Mouse (Mus musculus) forebrain, postnatal 0 days (tissue): ENCODE measurements around the gene Clint1. TPM values are rescaled to one million over a fixed set of nuclear protein-coding genes. Genes with fewer than 3 reads are reported as not detected.

ENCODE experiments used
- ATAC-seq: fragments of 200-750 bp; cut with Nextera tagmentation; 2 replicates; pipeline ENCODE4 v1.8.0; 2017; ENCODE audit warnings: mild to moderate bottlenecking, moderate library complexity
- DNase-seq: peaks from one replicate; pipeline ENCODE4 v3.0.0-alpha.2; 2015
- H3K27ac ChIP-seq: fragments of 300-500 bp; sonication (generic); 2 replicates; pipeline ENCODE4 v1.5.1; 2014; ENCODE audit warnings: low read depth, mild to moderate bottlenecking, antibody characterized with exemption, low read length, moderate library complexity, mixed read lengths
- H3K27me3 ChIP-seq: fragments of 300-500 bp; sonication (generic); 2 replicates; pipeline ENCODE4 v1.6.1; 2014; ENCODE audit warnings: mild to moderate bottlenecking, low read length, mixed read lengths; ENCODE audit not compliant: insufficient read depth
- H3K36me3 ChIP-seq: fragments of 300-500 bp; sonication (generic); 2 replicates; pipeline ENCODE4 v1.6.1; 2014; ENCODE audit warnings: mild to moderate bottlenecking, moderate library complexity; ENCODE audit not compliant: insufficient read depth
- H3K4me1 ChIP-seq: fragments of 300-500 bp; sonication (generic); 2 replicates; pipeline ENCODE4 v1.6.1; 2014; ENCODE audit warnings: antibody characterized with exemption; ENCODE audit not compliant: insufficient read depth
- H3K4me2 ChIP-seq: fragments of 300-500 bp; sonication (generic); 2 replicates; pipeline ENCODE4 v1.6.1; 2014; ENCODE audit warnings: low read depth, mild to moderate bottlenecking, moderate library complexity
- H3K4me3 ChIP-seq: fragments of 300-500 bp; sonication (generic); 2 replicates; pipeline ENCODE4 v1.5.1; 2014; ENCODE audit warnings: low read depth, low read length, mixed read lengths
- H3K9ac ChIP-seq: fragments of 300-500 bp; sonication (generic); 2 replicates; pipeline ENCODE4 v1.6.1; 2014; ENCODE audit warnings: mild to moderate bottlenecking
- H3K9me3 ChIP-seq: fragments of 300-500 bp; sonication (generic); 2 replicates; pipeline ENCODE4 v1.6.1; 2016; ENCODE audit warnings: low read length
- CTCF ChIP-seq: sonication (generic); IDR thresholded peaks from 2 replicates; pipeline ENCODE4 v1.5.1; 2016; ENCODE audit warnings: antibody characterized with exemption, control low read depth, low read depth
- WGBS: fragments of 180-500 bp; shearing (Covaris S2); extraction: QIAGEN DNeasy Blood & Tissue Kit; methylation state at CpG from one replicate; pipeline ENCODE4 v1.1.7; 2014; 5-methylcytosine and 5-hydroxymethylcytosine counted together
- microRNA-seq, 2 experiments: library from miRNA; unstranded; fragments of <30 nt; microRNA quantifications; one replicate each; pipeline ENCODE4; 2016
- polyA plus RNA-seq: library from polyadenylated mRNA; unstranded; fragments of >200 nt; fragmentation: Nextera tagmentation; extraction: Ambion mirVana; gene quantifications from 2 replicates; pipeline ENCODE4 v1.2.1, GENCODE M21; 2015
- total RNA-seq: library from RNA; depleted of rRNA; stranded (reverse); fragments of >200 nt; gene quantifications from 2 replicates; pipeline ENCODE4 v1.2.3, GENCODE M21; 2014; rRNA removed

Clint1 gene
- total and polyA plus RNA-seq, 2 experiments from 2014 or later: 28.8 to 32.8 TPM

DNA sequence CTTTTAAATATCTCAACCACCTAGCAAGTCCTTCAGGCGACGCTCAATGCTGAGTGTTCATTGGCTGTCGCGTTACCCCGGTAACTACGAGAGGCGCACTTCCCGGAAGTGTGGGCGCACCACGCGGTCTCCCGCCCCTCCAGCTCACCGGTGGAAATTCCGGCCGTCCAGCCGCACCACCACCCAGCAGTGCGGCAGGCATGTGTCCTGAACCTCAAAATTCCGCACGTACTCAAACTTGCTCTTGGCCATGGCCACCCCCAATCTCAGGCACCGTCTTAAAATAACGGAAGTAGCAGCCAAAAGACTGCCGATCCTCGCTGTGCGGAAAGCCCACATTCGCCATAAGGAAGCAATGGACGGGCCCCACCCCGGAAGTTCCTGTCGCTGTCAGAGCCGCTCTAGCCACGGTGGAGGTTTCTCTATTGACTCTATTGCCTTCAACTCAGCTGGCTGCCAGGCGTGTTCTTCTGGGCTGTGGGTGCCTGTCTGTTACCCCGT, 103.3 kb downstream of the Clint1 start, which contains the start of gene Thg1l:
Gene Thg1l, minus strand, starts transcription at position 368 of the 501 bp plus-strand sequence.
- H3K4me1 ChIP-seq: no peaks in the 10 kb centered on the region
- peak within 1 kb of the TSS; percentile 42 for H3K27ac ChIP-seq
- H3K27me3 ChIP-seq: no peaks in the 10 kb centered on the region
- ATAC-seq: peak; percentile 100
- no peak for TF ChIP-seq CTCF
- H3K4me2 ChIP-seq: peak within 1 kb of the TSS; percentile 52
- peak within 1 kb of the TSS; percentile 45 for H3K9ac ChIP-seq
- 0 out of 2 replicates have a peak, but pooled peaks cover 5% of the 10 kb centered on the region for H3K36me3 ChIP-seq
- no peaks in the 10 kb centered on the region for H3K9me3 ChIP-seq
- peak within 1 kb of the TSS; percentile 46 for H3K4me3 ChIP-seq
- peak; percentile 98 for DNase-seq
- 2% methylated on average over 32 of the region's 32 CpGs for WGBS

DNA sequence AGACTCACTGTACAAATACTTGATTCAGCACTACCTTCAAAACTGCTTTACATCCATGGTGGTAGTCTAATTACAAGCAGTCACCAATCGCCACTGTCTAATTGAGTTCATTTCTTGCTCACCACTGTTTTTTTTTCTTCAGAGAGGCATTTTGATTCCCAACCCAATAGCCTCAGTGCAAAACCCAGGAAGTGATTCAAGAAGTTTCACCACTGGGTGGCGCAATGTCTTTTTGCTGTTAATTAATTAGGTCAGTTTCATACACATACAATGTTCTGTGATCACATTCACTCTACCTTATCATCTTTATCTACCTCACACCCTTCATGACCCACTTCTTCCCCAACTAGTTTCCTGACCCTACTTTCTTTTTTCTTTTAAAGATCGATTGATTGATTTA, 107.7 kb downstream of the Clint1 start:
- no peak for ATAC-seq
- Histone ChIP-seq H3K4me1 (no peaks in the 10 kb centered on the region), H3K9me3 (no peaks in the 10 kb centered on the region), H3K4me3 (no peak overlapping the region), H3K4me2 (no peak overlapping the region), H3K9ac (no peak overlapping the region), H3K27ac (no peak overlapping the region), H3K27me3 (no peaks in the 10 kb centered on the region), H3K36me3 (no peaks in the 10 kb centered on the region)
- DNase-seq: no peak
- TF ChIP-seq CTCF: peak; percentile 36
- 72% methylated on average over 3 of the region's 3 CpGs for WGBS

DNA sequence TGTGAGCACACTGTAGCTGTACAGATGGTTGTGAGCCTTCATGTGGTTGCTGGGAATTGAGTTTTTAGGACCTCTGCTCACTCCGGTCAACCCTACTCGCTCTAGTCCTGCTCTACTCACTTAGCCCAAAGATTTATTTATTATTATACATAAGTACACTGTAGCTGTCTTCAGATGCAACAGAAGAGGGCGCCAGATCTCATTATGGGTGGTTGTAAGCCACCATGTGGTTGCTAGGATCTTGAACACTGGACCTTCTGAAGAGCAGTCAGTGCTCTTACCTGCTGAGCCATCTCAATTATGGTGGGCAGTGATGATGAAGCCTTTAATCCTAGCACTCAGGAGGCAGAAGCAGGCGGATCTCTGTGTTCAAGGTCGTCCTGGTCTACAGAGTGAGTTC, 108.2 kb downstream of the Clint1 start:
- Histone ChIP-seq H3K4me3 (no peak overlapping the region), H3K27ac (no peak overlapping the region), H3K27me3 (no peaks in the 10 kb centered on the region), H3K9me3 (no peaks in the 10 kb centered on the region), H3K36me3 (no peaks in the 10 kb centered on the region), H3K4me2 (no peak overlapping the region), H3K9ac (no peak overlapping the region), H3K4me1 (no peaks in the 10 kb centered on the region)
- ATAC-seq (no peak), DNase-seq (no peak)
- no peak for TF ChIP-seq CTCF
- WGBS: 84% methylated on average over 5 of the region's 5 CpGs

Small RNAs within 50 kb of the gene (microRNA-seq; reads per million reads assigned to microRNA genes)
- 0 reads per million in 2 experiments for gene Gm22751

Other genes starting within 250 kb of the Clint1 start
- 60.9 and 61.7 TPM in 2 replicates for gene Lsm11, start 92.9 kb downstream of the Clint1 start, total RNA-seq
- 14.7 and 23.6 TPM in 2 replicates for gene Lsm11, start 92.9 kb downstream of the Clint1 start, polyA plus RNA-seq
- 12.2 and 13.2 TPM in 2 replicates for gene Thg1l, start 103.4 kb downstream of the Clint1 start, total RNA-seq
- 8.0 and 10.1 TPM in 2 replicates for gene Thg1l, start 103.4 kb downstream of the Clint1 start, polyA plus RNA-seq
- gene Sox30, start 128.3 kb downstream of the Clint1 start, total RNA-seq: 0.23 and 0.57 TPM in 2 replicates
- 0.10 and 0.13 TPM in 2 replicates for gene Sox30, start 128.3 kb downstream of the Clint1 start, polyA plus RNA-seq
- 9.2 and 15.1 TPM in 2 replicates for gene Gm12166, start 200.3 kb downstream of the Clint1 start, total RNA-seq
- 6.6 and 7.4 TPM in 2 replicates for gene Gm12166, start 200.3 kb downstream of the Clint1 start, polyA plus RNA-seq
- gene Adam19, start 203.9 kb downstream of the Clint1 start, total RNA-seq: 16.2 and 19.8 TPM in 2 replicates
- gene Adam19, start 203.9 kb downstream of the Clint1 start, polyA plus RNA-seq: 3.5 and 5.0 TPM in 2 replicates